Mouse (Mus musculus) ES-Bruce4 (cell line): ENCODE results near the gene Dut. TPM values are rescaled to one million over a fixed set of nuclear protein-coding genes. Genes with fewer than 3 reads are reported as not detected.

Source experiments
- H3K27ac ChIP-seq: 2 replicates; pipeline ENCODE4 v1.5.1; 2012; ENCODE audit warnings: low read length, inconsistent platforms; ENCODE audit not compliant: insufficient read depth
- H3K27me3 ChIP-seq: 2 replicates; pipeline ENCODE4 v1.6.1; 2012; ENCODE audit warnings: mild to moderate bottlenecking, low read length, inconsistent platforms; ENCODE audit not compliant: control insufficient read depth, poor library complexity, insufficient read depth, severe bottlenecking
- H3K36me3 ChIP-seq: 2 replicates; pipeline ENCODE4 v1.6.1; 2012; ENCODE audit warnings: inconsistent platforms, mild to moderate bottlenecking, low read length, moderate library complexity; ENCODE audit not compliant: control insufficient read depth, poor library complexity, insufficient read depth, severe bottlenecking
- H3K4me1 ChIP-seq: one replicate; pipeline ENCODE4 v1.8.1; 2011; ENCODE audit warnings: low read length; ENCODE audit not compliant: control insufficient read depth, insufficient read depth
- H3K4me3 ChIP-seq: 2 replicates; pipeline ENCODE4 v1.5.1; 2011; ENCODE audit warnings: low read depth, mild to moderate bottlenecking, low read length
- H3K9ac ChIP-seq: 2 replicates; pipeline ENCODE4 v1.6.1; 2012; ENCODE audit warnings: low read depth, mild to moderate bottlenecking, inconsistent platforms; ENCODE audit not compliant: poor library complexity, severe bottlenecking
- H3K9me3 ChIP-seq: replicated peaks from 2 replicates; pipeline ENCODE4 v1.6.1; 2012; ENCODE audit warnings: mild to moderate bottlenecking, low read length, inconsistent platforms; ENCODE audit not compliant: control insufficient read depth, poor library complexity, insufficient read depth, severe bottlenecking
- CTCF ChIP-seq: IDR thresholded peaks from one replicate; pipeline ENCODE4 v1.8.1; 2011; ENCODE audit warnings: low read depth, low read length
- EP300 ChIP-seq: IDR thresholded peaks from 2 replicates; pipeline ENCODE4 v1.6.1; 2011; ENCODE audit warnings: low read depth, low read length; ENCODE audit not compliant: insufficient read depth
- POLR2A ChIP-seq: IDR thresholded peaks from one replicate; pipeline ENCODE4 v1.8.1; 2011; ENCODE audit warnings: low read length; ENCODE audit not compliant: insufficient read depth
- polyA plus RNA-seq: library from polyadenylated mRNA; stranded (reverse); fragments of >200 nt; gene quantifications from 2 replicates; pipeline ENCODE4 v1.2.4, GENCODE M21; 2011; ENCODE audit warnings: low read depth; ENCODE audit not compliant: missing spikeins, insufficient read depth, insufficient read length

Dut gene
- polyA plus RNA-seq, 1 experiment: 127 TPM

DNA sequence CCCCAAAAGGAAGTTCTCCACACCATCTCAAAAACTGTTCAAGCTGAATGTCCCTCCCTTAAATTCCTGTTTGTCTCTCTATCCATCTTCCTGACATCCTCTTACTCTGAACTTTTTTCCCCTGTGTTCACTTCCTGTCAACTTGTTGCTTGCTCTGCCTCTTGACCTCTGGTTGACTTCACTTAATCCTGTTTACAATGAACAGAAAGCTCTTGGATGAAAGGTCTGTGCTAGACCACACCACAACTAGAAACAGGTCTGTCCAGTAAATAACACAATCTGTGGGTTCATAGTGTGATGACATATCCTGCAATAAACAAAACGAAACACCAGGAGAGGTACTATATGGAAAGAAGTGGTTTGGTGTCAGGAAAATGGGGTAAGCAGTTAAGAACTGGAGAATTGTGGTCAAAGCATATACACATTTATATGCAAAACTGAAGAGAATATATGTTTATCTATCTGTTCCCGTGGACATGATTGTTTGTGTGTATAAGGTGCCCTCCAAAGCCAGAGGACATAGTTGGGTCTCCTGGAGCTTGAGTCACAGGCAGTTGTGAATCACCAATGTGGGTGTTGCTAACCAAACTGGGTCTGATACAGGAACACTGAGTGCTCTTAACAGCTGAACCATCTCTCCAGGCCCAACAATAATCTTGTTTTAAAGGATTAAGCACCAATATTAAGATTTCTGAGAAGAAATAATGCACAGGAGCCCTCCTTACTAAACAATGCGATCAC, 1.3 kb upstream of the Dut start:
- H3K4me3 ChIP-seq: no peak overlapping the region
- H3K27me3 ChIP-seq: no peaks in the 10 kb centered on the region
- no peak overlapping the region for H3K9ac ChIP-seq
- H3K9me3 ChIP-seq: peaks cover 42% of the 10 kb centered on the region
- H3K36me3 ChIP-seq: peaks cover 21% of the 10 kb centered on the region
- TF ChIP-seq EP300 (no peak), POLR2A (no peak), CTCF (no peak)
- H3K4me1 ChIP-seq: no peaks in the 10 kb centered on the region
- H3K27ac ChIP-seq: peak overlapping the region; percentile 20; the same call in 1 of the 2 replicates

DNA sequence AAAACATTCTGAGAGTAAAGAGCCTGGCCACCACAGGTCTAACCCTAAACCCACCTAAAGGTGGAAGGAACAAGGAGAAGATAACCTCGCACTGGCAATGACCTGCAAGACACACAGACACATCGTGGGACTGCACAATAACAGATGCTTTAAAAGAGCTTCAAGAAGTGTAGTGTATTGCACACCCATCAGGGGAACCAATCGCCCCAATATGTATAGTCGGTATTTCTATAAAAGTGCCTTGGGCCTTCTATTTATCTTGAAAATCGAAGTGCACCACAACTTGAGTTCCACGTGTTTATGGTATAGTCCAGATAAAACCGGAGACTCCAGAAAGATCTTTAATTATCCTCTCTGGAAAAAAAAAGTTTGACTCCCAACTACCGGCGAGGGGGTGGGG, 321 bp upstream of the Dut start:
- Histone ChIP-seq H3K4me3 (peak overlapping the region; percentile 20; the same call in 1 of the 2 replicates), H3K27ac (peak overlapping the region; percentile 53; the same call in 1 of the 2 replicates), H3K9ac (peak overlapping the region; percentile 66; the same call in 1 of the 2 replicates), H3K4me1 (no peaks in the 10 kb centered on the region), H3K36me3 (peaks cover 30% of the 10 kb centered on the region), H3K9me3 (peaks cover 42% of the 10 kb centered on the region), H3K27me3 (no peaks in the 10 kb centered on the region)
- TF ChIP-seq CTCF (no peak), POLR2A (no peak), EP300 (no peak)

- no peaks in the 10 kb centered on the region for H3K27me3 ChIP-seq
Observed at GRCm38 (mm10) chr2:125247962-125248235, 909 bp downstream of the Dut start.

DNA sequence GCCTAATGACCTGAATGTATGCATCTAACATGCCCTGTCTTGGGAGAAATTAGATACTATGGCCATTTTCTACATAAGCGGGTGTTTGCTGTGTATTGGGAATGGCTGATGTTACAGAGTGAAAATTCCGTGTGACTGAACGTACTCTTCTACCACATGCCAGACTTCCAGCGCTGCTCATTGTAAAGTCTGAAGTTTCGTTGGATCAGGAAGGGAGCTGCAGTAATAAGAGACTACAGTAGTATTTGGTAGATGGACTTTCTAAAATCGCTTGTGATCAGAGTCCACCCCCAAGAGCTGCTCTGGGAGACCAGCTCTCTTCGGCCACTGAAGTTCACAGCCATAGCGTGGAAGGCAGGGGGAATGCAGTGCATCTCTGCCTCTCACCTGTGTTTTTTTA, 1.3 kb downstream of the Dut start:
- Histone ChIP-seq H3K27ac (peak overlapping the region; percentile 51; the same call in 1 of the 2 replicates), H3K9me3 (peaks cover 43% of the 10 kb centered on the region), H3K4me3 (peak overlapping the region; percentile 80), H3K36me3 (peaks cover 46% of the 10 kb centered on the region), H3K4me1 (no peaks in the 10 kb centered on the region), H3K9ac (peak overlapping the region; percentile 82), H3K27me3 (no peaks in the 10 kb centered on the region)
- TF ChIP-seq EP300: no peak
- TF ChIP-seq CTCF: no peak
- TF ChIP-seq POLR2A: no peak

More at GRCm38 (mm10) chr2:125247962-125248235, 909 bp downstream of the Dut start:
- Histone ChIP-seq H3K9ac (peak overlapping the region; percentile 82), H3K36me3 (peaks cover 43% of the 10 kb centered on the region), H3K27ac (peak overlapping the region; percentile 51), H3K4me3 (peak overlapping the region; percentile 80), H3K9me3 (peaks cover 42% of the 10 kb centered on the region), H3K4me1 (no peaks in the 10 kb centered on the region)
- TF ChIP-seq EP300 (no peak), POLR2A (no peak), CTCF (no peak)

- no peak overlapping the region for H3K27ac ChIP-seq
- no peaks in the 10 kb centered on the region for H3K4me1 ChIP-seq
- H3K27me3 ChIP-seq: no peaks in the 10 kb centered on the region
- no peak overlapping the region for H3K4me3 ChIP-seq
- 0 out of 2 replicates have a peak overlapping the region, but pooled peaks have one; percentile 82 for H3K9ac ChIP-seq
- H3K9me3 ChIP-seq: peaks cover 48% of the 10 kb centered on the region
- TF ChIP-seq CTCF (no peak), EP300 (no peak)
- H3K36me3 ChIP-seq: peaks cover 57% of the 10 kb centered on the region
Observed at GRCm38 (mm10) chr2:125249339-125249738, 2.3 kb downstream of the Dut start.

DNA sequence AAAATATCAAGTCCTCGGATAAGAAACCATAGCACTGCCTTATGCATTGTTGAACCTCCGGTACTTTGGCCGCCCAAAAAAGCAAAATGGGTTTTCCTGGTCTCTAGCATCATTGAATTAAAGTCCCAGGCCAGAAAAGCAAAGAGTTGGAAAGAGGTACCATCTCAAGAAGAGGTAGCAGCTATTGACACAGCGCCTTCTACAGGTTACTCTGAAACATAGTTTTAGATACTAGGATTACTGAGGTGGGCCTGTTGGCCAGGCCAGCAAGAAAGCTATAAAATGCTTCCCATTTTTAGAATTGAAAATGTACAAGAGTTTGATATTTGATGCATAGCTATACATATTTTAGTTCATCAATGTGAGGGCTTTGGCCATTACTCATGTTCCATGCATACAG, 2.9 kb downstream of the Dut start:
- no peak overlapping the region for H3K4me3 ChIP-seq
- H3K27ac ChIP-seq: no peak overlapping the region
- no peak for TF ChIP-seq EP300
- TF ChIP-seq POLR2A: no peak
- TF ChIP-seq CTCF: no peak
- H3K36me3 ChIP-seq: peaks cover 59% of the 10 kb centered on the region
- H3K9me3 ChIP-seq: peaks cover 53% of the 10 kb centered on the region
- H3K4me1 ChIP-seq: no peaks in the 10 kb centered on the region
- no peak overlapping the region for H3K9ac ChIP-seq
- no peaks in the 10 kb centered on the region for H3K27me3 ChIP-seq
